Mouse (Mus musculus): Measurements from ENCODE around the gene Tril. TPM values are rescaled to one million over a fixed set of nuclear protein-coding genes. Genes with fewer than 3 reads are reported as not detected.

Gene Tril
- polyA plus RNA-seq, 1 experiment from 2014 or later = 17.8 TPM

DNA sequence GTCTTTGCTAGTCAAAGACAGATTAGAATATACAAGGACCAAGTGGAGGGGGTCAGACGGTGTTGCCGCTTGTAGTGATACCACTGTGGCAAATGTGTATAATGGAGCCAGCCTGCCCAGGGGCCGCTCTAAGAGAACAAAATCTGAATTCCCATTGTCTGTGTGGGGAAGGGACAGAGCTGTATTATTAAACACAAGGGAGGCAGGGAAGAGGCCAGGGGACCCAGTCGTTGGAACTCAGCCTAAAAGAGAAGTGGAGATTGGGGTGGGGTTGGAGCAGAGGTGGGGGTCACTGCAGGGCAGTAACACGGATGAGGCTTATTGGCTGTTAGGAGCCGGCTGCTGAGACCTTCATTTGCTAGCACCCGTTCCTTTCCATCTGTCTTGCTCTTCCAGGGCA lies 41.1 kb downstream of the Tril start:
- no peak overlapping the region for H3K27ac ChIP-seq (replicated peaks)
- H3K9ac ChIP-seq = no peak overlapping the region
- no peaks in the 10 kb centered on the region for H3K36me3 ChIP-seq
- no peak overlapping the region for H3K4me3 ChIP-seq
- 42% methylated on average over 7 of the region's 7 CpGs for whole genome bisulfite sequencing
- H3K4me2 ChIP-seq = no peak overlapping the region
- H3K27me3 ChIP-seq = no peaks in the 10 kb centered on the region
- no peaks in the 10 kb centered on the region for H3K9me3 ChIP-seq
- H3K4me1 ChIP-seq (replicated peaks) = 0 out of 2 replicates have a peak, but pooled peaks cover 6% of the 10 kb centered on the region
- ATAC-seq (ENCODE audit: low FRiP score, low read depth) = no peak

DNA sequence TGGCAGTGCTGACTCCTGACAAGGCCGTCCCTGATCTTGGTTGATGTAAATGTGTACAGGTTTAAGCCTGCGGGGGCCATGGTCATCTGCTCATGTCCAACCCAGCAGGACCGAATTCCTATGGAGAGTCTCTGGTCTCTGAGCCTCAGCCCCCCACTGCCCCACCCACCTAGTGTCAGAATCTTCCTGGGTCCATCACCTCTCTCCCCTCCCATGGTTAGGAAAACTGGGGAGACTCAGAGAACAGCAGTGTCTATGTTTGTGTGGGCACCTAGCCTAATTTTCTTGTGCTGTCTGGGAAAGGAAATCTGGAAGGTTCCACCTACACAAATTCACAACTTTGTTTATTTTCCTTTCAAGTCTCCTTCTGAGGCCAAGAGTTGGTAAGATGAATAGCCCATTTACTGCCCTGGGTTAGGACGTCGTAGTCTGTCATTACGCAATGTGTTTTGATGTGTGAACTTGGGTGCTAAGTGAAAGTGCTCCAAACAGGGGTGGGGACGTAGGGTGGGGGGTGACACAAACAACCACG lies 42.1 kb downstream of the Tril start:
- H3K4me3 ChIP-seq = no peak overlapping the region
- H3K9me3 ChIP-seq = no peaks in the 10 kb centered on the region
- H3K27me3 ChIP-seq = no peaks in the 10 kb centered on the region
- H3K27ac ChIP-seq (replicated peaks) = no peak overlapping the region
- H3K4me1 ChIP-seq (replicated peaks) = 0 out of 2 replicates have a peak, but pooled peaks cover 5% of the 10 kb centered on the region
- no peak overlapping the region for H3K4me2 ChIP-seq
- no peak for ATAC-seq (ENCODE audit: low FRiP score, low read depth)
- H3K36me3 ChIP-seq = no peaks in the 10 kb centered on the region
- 79% methylated on average over 8 of the region's 8 CpGs for WGBS
- no peak overlapping the region for H3K9ac ChIP-seq

DNA sequence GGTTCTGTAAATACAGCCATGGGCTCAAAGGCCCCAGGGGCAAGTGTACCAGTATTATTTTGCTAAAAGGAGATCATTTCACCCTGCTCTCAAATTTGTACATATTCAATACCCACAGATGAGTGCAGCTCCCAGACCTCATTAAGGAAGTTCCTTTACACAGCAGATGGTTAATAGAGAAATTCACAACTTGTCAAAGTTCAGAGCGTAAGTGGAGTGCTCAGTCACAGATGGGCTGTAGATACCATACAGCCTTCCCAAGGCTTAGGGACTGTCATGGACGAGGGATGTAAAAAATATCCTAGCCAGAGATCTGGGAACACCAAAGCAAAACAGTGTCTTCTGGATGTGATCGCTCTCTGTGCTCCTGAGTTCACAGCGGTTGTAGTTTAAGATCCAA lies 52.4 kb downstream of the Tril start:
- H3K4me1 ChIP-seq (replicated peaks) = no peaks in the 10 kb centered on the region
- no peaks in the 10 kb centered on the region for H3K9me3 ChIP-seq
- no peaks in the 10 kb centered on the region for H3K36me3 ChIP-seq
- no peaks in the 10 kb centered on the region for H3K27me3 ChIP-seq
- no peak overlapping the region for H3K4me2 ChIP-seq
- 86% methylated on average over 4 of the region's 4 CpGs for WGBS
- no peak overlapping the region for H3K4me3 ChIP-seq
- no peak overlapping the region for H3K9ac ChIP-seq
- ATAC-seq (ENCODE audit: low FRiP score, low read depth) = no peak
- H3K27ac ChIP-seq (replicated peaks) = no peak overlapping the region

DNA sequence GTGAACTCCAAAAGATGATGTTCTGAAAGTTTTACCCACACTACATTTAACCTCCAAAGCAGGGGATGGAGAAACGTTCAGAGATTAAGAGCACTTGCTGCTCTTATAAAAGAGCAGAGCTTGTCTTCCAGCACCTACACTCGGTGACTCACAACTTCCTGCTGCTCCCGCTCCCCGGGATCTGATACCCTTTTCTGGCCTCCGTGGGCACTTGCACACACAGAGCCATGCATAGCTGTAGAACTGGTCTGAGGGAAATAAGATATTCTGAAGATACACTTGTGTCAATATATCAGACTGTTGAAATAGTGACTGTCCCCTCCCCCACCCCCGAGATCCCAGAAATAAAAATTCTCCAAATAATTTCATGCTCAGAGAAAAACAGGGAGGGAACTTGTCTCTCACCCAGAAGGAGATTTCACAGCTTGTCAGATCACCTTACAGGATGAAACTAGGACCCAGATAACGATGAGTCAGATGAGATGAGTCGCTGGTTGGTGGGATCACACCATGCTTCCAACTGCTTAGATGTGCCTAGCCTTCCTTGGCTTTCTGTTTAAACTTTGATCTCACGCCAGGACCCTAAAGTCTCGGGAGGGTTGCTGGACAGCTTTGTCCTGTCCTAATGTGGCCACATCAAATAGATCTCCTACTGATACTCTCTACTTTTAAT lies 54.3 kb downstream of the Tril start:
- Histone ChIP-seq H3K9ac (no peak overlapping the region), H3K4me3 (no peak overlapping the region), H3K4me2 (no peak overlapping the region), H3K27me3 (no peaks in the 10 kb centered on the region), H3K36me3 (no peaks in the 10 kb centered on the region), H3K27ac (replicated peaks) (no peak overlapping the region), H3K4me1 (replicated peaks) (no peaks in the 10 kb centered on the region), H3K9me3 (no peaks in the 10 kb centered on the region)
- WGBS = 78% methylated on average over 10 of the region's 10 CpGs
- no peak for ATAC-seq (ENCODE audit: low FRiP score, low read depth)

DNA sequence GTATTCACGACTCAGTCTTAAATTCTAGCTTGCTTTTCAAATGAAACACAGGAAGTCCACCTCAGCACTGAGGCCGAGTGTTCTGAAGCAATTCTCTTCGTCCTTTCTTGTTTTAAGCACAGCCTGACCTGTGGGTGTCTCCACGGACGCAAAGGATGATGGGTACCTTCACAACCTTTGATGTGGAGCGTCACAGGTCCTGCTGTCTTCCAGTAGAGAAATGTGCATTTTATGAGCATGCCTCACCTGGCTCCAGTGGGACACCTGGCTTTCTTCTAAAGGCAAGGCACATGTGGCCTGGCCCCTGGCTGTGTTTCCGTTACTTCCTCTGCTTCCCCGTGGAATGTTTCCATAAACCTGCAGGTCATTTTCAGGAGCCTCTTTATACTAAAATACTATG lies 54.9 kb downstream of the Tril start:
- Histone ChIP-seq H3K27me3 (no peaks in the 10 kb centered on the region), H3K4me1 (replicated peaks) (peaks cover 1% of the 10 kb centered on the region; the same call in 1 of the 2 replicates), H3K9ac (no peak overlapping the region), H3K27ac (replicated peaks) (no peak overlapping the region), H3K36me3 (no peaks in the 10 kb centered on the region), H3K4me3 (no peak overlapping the region), H3K9me3 (no peaks in the 10 kb centered on the region), H3K4me2 (no peak overlapping the region)
- WGBS = 83% methylated on average over 8 of the region's 8 CpGs
- ATAC-seq (ENCODE audit: low FRiP score, low read depth) = no peak

Other genes starting within 250 kb of the Tril start
- 0.10 TPM in 1 of 2 replicates, not detected in the other for gene Cpvl, start 157.8 kb upstream of the Tril start, polyA plus RNA-seq (2015; fragmentation: Nextera tagmentation; extraction: Ambion mirVana)
- 24.6 and 32.5 TPM in 2 replicates for gene Chn2, start 218.7 kb upstream of the Tril start, polyA plus RNA-seq (2015; fragmentation: Nextera tagmentation; extraction: Ambion mirVana)